Mouse (Mus musculus) heart, adult 2 months (tissue): Measurements from ENCODE around the gene Apobec3.

Source experiments
- CTCF ChIP-seq: fragments of 200-600 bp; IDR thresholded peaks from 2 replicates; pipeline ENCODE4 v1.8.1; 2022; ENCODE audit warnings: antibody characterized with exemption, mild to moderate bottlenecking, moderate library complexity
- EP300 ChIP-seq: fragments of 200-500 bp; IDR thresholded peaks from 2 replicates; pipeline ENCODE4 v1.6.1; 2011; ENCODE audit warnings: low read depth, low read length, control low read depth; ENCODE audit not compliant: insufficient read depth
- POLR2A ChIP-seq: fragments of 200-500 bp; IDR thresholded peaks from 2 replicates; pipeline ENCODE4 v1.6.1; 2011; ENCODE audit warnings: mild to moderate bottlenecking, low read depth, low read length, control low read depth; ENCODE audit not compliant: insufficient read depth

GRCm38 (mm10) chr15:79958418-79958817 lies 67.0 kb downstream of the Apobec3 start:
- no peak for TF ChIP-seq POLR2A
- no peak for TF ChIP-seq CTCF
- no peak for TF ChIP-seq EP300
